Mouse (Mus musculus) heart, adult 2 months (tissue): ENCODE data around the gene Ndufb3.

Experiments
- CTCF ChIP-seq: fragments of 200-600 bp; IDR thresholded peaks from 2 replicates; pipeline ENCODE4 v1.8.1; 2022; ENCODE audit warnings: antibody characterized with exemption, mild to moderate bottlenecking, moderate library complexity
- POLR2A ChIP-seq: fragments of 200-500 bp; IDR thresholded peaks from 2 replicates; pipeline ENCODE4 v1.6.1; 2011; ENCODE audit warnings: mild to moderate bottlenecking, low read depth, low read length, control low read depth; ENCODE audit not compliant: insufficient read depth

GRCm38 (mm10) chr1:58621996-58622748 is 36.0 kb downstream of the Ndufb3 start:
- peak; percentile 45; the same call in 1 of the 2 replicates for TF ChIP-seq POLR2A
- no peak for TF ChIP-seq CTCF
